Mouse (Mus musculus) adipocyte (in vitro differentiated cells): ENCODE results near the gene Lmod2.

ENCODE experiments used
- DNase-seq: peaks from one replicate; pipeline ENCODE4 v3.0.0-alpha.2; 2016; ENCODE audit warnings: low spot score

The Lmod2 gene

DNA sequence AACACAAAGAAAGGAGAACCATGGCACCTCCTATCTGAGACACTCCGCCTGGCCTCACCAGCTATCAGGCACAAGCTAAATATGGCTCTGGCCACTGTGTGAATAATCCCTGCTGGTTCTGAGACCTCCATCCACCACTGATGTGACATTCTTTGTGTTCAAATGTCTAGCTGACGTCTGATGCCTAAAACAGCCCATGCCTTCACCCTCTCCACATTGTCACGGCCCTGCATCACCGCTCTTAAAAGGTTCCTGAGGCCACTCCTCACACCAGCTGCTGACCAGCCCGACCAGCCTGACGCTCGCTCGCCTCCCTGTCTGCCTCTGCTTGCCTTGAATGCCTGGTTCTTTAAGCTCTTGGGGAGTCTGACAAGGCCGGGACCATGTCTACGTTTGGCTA lies at the start of gene Lmod2:
TSS of gene Lmod2 (plus strand) at position 263 of the 400 bp plus-strand sequence.
- DNase-seq, result no peak

- no peak for DNase-seq
Measured at GRCm38 (mm10) chr6:24549801-24550200, 47.8 kb upstream of the Lmod2 start.

DNA sequence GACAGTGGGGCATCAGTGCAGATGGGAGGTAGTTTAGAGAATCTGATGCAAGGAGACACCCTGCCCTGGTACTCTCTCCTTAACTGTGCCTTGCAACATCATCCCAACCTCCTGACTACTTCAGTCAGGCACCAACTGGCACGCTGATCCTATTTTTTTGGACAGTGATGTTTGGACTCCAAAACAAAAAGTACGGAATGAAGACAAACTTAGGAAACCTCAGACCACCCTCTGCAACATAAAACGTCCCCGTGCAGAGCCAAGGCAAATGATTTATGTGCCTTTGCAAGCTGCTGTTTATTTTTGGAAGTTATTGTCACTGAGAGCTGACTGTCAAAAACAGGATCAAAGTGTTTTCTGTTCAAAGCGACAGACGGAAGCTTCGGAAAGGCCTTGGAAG lies 45.5 kb upstream of the Lmod2 start:
- DNase-seq, result no peak

- DNase-seq, result no peak
Measured at GRCm38 (mm10) chr6:24554427-24555086, 43.0 kb upstream of the Lmod2 start.

GRCm38 (mm10) chr6:24555488-24555887 lies 42.1 kb upstream of the Lmod2 start:
- DNase-seq, result no peak

DNA sequence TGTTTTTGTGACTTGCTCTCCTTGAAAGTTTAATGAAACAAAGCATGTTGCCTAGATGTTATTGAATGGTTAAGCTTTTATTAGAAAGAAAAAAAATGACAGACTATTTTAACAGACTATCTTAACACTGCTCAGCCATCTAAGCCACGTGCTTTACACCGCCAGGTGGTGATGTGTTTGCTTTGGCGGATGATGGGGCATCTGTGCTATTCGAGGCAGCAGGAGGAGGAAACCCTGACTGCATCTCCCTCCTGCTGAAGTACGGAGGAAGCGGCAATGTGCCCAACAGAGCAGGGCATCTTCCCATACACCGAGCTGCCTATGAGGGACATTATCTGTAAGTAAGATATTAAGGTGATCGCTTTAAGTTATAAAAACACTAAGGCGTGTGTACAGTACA lies 33.5 kb upstream of the Lmod2 start:
- DNase-seq, result no peak

- no peak for DNase-seq
Measured at GRCm38 (mm10) chr6:24564886-24565285, 32.7 kb upstream of the Lmod2 start.

- DNase-seq, result peak; percentile 67
Measured at GRCm38 (mm10) chr6:24568963-24569362, 28.6 kb upstream of the Lmod2 start.

DNA sequence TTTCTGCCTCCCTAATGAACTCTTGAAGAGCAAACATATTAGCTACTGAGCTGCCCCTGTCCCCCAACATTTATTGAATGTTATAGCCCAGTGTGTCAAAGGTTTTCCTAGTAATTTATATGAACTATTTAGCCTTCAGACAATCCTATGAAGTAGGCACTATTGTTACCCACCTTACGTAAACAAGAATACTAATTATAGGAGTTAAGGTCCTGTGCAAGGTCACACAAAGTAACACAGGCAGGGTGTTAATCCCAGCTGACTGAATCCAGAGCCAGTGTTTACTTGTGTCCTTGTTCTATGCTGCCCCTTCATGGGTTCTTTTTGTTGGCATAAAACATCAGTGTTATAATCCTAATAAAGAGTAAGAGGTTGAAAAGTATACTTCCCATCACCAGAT lies 27.9 kb upstream of the Lmod2 start:
- no peak for DNase-seq

DNA sequence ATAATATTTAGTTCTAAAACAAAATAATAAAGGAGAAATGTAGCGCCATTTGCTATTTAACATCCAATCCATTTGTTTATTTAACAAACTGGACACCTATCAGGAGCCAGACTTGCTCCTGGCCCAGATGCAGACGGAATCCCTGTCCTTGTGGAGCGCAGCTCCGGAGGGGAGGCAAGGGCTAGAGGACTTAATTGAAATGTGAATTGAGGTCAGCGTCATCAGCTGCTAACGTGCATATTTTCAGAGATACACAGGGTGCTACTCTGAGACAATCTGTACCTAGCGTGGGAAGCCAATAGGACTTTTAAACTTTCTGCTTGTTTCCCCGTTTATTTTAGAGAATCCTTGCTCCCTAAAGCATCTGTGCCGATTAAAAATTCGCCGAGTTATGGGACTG lies 27.3 kb upstream of the Lmod2 start:
- no peak for DNase-seq

GRCm38 (mm10) chr6:24571126-24571525 lies 26.4 kb upstream of the Lmod2 start:
- no peak for DNase-seq

DNA sequence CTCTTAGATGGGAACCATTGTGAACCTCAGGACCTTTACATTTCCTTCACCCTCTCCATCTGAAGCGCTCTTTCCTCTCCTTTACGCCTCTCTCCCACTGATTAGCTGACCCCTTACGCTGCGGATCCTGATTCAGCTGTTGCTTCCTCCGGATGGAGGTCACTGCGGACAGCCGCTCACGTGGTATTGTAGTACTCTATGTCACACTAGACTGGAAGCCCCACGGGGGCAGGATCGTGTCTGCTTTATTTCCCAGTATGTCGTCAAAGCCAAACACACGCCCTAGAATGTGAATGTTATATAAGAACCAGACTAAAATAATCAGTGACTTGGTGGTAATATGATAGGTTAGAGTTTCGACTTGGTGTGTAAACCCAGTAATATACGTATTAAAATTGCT lies 25.1 kb upstream of the Lmod2 start:
- no peak for DNase-seq

DNA sequence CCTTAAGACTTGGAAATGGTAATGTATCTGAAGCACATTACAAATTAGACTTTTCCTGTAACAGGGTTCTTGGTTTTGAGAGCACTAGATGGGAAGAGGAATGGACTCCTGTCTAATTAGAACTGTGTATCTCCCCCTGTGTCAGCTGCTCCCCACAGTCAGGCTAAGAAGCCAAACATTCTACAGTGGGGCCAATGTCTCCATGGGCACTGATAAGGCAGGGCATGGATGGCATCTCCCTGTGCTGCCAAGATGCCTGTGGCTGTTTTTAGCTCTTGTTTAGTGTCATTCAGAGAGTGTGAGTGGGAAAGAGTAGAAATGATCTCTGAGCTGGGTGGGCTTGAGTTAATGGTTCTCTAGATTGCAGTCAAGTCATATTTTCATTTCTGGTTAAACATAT lies 24.2 kb upstream of the Lmod2 start:
- no peak for DNase-seq

GRCm38 (mm10) chr6:24583456-24583855 lies 14.1 kb upstream of the Lmod2 start:
- DNase-seq, result peak; percentile 67

GRCm38 (mm10) chr6:24585431-24586310 lies 11.9 kb upstream of the Lmod2 start:
- DNase-seq, result no peak

DNA sequence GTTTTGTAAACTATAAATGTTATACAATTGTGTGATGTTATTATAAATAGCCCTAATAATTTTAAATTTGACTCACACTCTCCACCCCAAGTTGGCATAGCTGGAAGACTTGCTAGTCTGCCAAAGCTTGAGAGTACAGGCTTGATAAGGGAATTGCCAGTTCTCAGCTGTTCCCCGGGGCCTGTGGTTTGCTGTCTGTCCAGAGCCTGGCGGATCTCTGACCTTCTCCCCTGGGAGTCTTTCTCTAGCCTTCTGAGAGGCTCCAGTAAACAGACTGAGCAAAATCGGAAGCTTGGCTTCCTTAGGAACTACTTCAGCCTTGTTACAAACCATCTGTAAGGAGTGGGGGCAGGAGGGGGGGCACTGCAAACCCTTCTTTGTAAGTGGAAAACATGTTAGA lies 10.7 kb upstream of the Lmod2 start:
- peak; percentile 98 for DNase-seq

DNA sequence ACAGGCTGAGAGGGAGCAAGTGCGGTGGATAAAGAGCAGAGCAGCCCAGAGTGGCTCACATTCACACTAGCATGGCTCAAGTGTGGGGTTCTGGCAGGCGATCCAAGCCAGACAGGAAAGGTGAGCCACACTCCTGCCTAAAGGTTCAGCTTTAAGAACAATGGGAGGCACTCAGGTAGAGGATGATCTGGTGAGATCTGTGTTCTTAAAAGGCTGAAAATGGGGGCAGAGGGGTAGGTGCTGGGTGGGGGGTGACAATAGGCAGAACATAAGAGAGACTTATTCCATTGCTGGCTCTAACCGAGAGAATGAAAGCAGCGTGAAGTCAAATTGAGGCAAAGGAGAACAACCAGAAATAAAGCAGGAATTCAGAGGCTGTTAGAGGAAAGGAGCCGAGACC lies 7.3 kb upstream of the Lmod2 start:
- no peak for DNase-seq

DNA sequence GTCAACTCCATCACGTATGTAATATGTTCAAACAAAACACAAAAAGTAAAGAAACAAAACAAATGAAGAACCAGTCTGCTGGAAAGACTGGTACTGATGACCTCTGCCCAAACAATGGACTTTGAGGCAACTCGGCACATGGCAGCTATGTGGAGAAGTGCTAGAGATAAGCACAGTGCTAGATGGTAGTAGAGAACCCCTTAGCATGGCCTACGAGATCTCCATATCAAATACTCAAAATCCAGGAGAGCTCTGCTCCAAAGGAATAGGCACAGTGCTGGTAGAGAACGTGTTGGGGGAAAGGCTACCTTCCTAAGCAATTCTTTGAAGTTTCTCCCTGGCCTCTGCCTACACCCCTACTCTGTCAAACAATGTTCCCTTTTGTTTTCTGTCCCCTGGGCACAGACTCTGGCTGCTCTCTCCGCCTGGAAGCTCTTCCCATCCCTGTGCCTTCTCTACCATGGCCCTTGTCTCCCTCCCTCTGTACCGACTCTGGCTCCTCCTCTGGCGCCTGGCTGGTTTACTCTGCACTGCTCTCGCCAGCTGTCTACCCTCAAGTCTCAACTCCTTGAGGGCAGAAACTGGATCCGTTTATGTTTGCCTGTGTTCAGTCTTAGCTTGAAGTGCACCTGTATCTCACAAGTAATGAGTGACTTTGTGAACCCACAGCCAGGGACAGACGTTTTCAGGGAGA lies 5.9 kb upstream of the Lmod2 start:
- no peak for DNase-seq

DNA sequence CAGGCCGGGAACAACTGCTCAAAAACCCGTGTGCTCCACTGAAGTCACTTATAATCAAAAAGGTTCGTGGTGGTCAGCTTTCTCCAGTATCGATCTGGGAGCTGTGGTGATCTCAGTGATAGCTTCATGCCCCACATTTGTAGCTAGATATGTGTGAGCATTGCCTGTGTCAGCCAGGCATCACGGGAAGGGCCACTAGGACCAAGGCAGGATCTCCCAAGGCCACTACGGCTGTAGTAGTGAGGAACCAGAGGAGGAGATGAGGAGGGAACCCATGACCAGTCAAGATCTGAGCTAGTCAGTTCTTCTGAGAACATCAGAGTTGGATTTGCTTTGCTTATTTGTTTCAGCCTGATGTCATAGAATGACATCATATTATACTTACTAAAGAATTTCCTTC lies 1.6 kb downstream of the Lmod2 start:
- DNase-seq, result no peak

GRCm38 (mm10) chr6:24599639-24600038 lies 2.1 kb downstream of the Lmod2 start:
- DNase-seq, result peak; percentile 67

DNA sequence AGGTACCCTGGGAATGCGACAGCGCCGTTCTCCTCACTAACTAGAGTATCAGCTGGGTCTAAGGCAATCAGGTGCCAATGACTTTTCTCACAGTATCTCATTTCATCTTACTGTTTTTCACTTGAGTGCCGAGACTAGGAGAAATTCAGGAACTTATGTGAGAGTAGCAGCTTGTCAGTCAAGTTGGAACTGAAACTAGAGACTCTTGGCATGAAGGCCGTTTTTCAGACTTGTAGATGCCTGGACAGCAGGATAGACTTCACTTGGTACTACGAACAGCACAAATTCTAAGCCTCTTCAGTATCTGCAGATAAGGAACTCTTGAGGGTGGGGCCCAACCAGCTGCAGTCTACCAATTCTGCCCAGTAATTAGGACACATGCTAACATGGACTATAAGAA lies 2.6 kb downstream of the Lmod2 start:
- peak; percentile 51 for DNase-seq

DNA sequence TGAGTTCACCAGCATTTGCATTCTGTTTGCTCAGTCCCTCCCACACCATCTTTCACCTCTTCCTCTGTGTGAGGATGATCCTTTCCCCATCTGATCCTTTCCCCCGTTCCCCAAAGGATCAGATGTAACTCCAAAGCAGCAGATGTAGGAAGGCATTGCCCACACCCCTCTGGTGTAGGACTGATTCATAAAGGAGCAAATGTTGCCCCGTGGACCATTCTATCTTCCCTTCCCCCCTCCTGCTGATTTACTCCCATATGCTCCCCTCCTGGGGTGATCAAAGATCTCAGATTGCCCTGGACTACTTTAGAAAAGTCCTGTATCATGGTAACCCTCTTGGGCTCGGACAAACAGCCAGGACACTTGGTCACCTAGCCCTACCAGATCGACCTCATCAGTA lies 3.2 kb downstream of the Lmod2 start:
- DNase-seq, result no peak

- DNase-seq, result no peak
Measured at GRCm38 (mm10) chr6:24601668-24602067, 4.1 kb downstream of the Lmod2 start.
